Mouse (Mus musculus) common myeloid progenitor, adult 5-6 weeks (primary cell): ENCODE data around the gene Timm10. TPM values are rescaled to one million over a fixed set of nuclear protein-coding genes. Genes with fewer than 3 reads are reported as not detected.

Experiments
- ATAC-seq: replicated peaks from 2 replicates; pipeline ENCODE4 v1.8.0; 2016; ENCODE audit warnings: low read depth, mild to moderate bottlenecking, moderate TSS enrichment, inconsistent platforms; ENCODE audit not compliant: poor library complexity, severe bottlenecking
- total RNA-seq: library from RNA; stranded (forward); fragments of 200-1000, 187-1606 nt; gene quantifications from 2 replicates; pipeline ENCODE4 v1.2.3, GENCODE M21; 2017

The Timm10 gene
- total RNA-seq, 1 experiment from 2014 or later, result 48.9 TPM

DNA sequence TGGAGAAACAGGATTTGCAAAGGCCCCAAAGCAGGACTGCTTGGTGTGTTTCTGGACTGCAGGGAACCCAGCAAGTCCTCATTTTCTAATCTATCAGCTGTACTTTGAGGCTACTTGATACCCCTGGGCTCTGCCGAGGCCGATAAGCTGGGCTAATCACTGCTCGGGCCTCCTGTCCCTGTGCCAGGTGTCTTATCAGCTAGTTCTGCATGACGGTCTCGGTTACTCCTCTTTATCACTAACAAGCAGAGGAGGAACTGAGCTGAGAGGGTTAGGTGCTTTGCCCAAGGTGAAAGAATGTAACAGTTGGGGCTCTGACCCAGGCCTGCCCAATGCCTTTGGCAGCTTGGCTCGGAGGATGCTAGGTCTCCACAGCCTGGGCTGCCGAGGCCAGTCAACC lies 14.9 kb upstream of the Timm10 start:
- peak; percentile 81 for ATAC-seq

DNA sequence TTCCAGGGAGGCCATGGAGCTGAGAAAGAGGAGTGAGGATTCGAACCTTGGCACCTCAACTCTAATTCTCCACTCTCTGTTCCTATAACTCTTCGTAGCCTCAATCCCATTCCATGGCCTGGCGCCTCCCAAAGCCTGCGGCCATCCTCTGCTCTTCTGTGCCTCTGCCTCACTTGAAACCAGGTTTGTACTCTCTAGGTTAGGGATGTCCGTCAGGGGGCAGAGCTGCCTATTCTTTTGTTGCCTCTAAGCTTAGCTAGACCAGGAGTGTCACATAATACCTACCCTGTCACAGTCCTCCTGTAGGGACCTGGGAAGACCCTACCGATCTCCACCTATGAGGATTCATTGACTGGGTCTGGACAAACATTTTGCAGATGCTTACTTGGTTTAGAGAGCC lies 14.1 kb upstream of the Timm10 start:
- no peak for ATAC-seq

DNA sequence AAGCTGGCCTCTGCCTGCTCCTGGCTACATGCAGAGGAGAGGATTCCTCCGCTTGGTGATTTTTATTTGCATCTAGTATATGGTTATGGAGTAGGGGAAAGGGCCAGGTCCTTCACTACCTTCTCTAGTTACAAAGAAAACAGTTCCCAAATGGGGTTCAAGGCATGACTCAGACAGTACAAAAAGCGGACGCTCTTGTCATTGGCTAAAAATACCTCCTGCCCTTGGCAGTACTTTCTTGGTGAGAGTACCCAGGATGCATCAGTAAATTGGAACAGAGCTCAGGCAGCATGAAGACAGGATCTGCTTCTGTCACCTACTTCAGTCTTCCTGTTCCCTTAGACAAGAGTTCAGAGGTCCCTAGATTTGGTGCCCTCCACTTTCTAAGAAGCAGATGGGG lies 6.9 kb upstream of the Timm10 start:
- 0 out of 2 replicates have a peak, but pooled peaks have one; percentile 51 for ATAC-seq

GRCm38 (mm10) chr2:84822552-84822951 lies 4.2 kb upstream of the Timm10 start, which contains the start of gene Smtnl1:
Smtnl1 (minus strand) TSS chr2:84822652.
- ATAC-seq, result no peak

GRCm38 (mm10) chr2:84823237-84823636 lies 3.6 kb upstream of the Timm10 start:
- no peak for ATAC-seq

GRCm38 (mm10) chr2:84827283-84827920 lies 605 bp downstream of the Timm10 start:
- ATAC-seq, result peak; percentile 30; the same call in 1 of the 2 replicates

DNA sequence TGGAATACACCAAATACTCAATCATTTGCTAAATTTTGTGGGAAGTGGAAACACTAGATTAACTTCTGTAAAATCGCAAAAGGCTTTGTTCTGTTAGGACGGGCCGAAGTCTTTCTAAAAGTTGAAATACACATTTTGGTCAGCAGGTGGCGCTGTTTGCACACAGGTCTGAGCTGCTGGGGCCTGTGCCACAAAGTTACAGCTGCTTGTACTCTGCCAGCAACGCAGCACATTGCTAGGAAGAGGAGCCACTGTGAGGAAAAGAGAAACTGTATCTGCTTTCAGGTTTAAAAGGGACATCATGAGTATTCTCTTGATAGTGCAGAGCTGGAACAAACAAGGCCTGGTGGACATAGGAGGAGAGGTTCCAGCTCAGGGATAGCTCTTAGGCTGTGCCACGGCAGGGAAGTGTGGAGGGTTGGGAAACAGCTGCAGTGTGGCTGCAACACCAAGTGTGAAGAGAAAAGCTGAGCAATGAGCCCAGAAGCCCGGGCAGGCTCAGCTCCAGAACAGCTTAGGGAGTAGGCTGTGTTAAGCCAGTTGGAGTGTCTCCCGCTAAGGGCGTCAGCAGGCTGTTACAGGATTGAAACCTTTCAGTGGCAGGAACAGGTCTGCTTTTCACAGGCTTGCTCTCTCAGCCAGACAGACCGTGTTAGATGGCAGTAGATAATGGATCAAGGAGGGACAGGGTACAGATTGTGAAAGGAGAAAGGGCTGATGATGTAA lies 5.0 kb downstream of the Timm10 start:
- peak; percentile 62 for ATAC-seq

DNA sequence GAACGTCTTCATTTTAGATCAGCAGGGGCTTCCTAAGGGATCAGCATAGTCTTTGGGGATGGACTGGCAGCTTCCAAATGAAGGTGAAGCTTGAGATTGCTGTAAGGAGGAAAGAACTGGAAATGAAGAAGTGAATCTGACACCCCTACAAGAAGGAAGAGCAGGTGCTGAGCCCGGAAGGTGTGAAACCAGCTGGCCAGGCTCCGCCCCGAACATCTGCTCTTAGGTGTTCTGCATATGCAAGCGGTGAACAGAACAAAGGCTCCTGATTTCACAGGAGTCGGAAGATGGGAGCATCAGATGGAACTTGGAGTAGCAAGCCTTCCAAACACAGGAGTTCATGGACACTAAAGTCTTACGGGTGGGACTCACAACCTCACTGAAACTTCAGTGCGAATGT lies 10.3 kb downstream of the Timm10 start:
- no peak for ATAC-seq

DNA sequence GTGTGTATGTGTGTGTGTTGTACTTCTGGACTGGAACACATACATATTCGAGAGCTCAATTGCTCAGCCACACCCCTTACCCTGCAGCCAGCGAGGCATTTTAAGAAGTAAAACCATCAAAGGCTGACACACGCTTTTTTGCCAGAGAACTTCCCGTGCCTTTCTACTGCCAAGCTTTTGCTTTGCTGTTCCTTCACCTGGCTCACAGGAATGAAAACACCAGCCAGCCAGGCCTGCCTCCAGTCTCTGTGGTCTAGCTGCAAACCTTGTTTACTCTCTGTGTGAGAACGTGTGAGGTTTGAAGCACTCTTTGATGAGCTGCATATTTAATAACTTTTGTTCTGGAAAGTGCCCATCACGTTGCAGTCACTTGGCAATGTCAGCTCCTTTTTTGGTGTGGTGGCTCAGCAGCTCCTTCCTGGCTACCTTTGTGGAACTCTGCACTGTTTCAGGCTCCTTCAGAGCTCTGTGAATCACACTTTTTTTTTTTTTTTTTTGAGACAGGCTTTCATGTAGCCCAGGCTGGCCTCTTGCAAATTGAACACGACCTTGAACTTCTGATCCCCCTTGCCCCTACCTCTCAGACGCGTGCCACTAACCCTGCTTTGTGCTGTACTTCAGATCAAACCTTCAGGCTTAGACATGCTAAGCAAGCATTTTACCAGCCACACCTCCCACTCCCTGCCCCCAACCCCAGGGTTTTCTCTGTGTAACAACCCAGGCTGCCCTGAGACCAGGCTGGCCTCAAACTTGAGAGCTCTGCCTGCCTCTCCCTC lies 11.2 kb downstream of the Timm10 start:
- no peak for ATAC-seq

DNA sequence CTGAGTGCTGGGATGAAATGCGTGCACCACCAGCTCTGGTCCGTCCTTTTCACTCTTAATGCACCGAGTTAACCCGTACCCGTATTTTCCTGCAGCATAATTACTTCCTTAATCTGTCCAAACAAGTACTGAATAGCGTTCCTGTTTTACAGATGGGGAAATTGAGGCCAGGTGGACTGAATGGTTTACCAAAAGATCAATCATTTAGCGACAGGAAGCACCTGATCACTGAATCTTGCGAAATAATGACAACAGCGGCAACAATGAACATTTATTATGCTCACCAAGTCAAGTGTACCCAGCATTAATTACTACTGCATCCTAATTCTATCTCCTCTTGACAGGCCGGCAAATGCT lies 11.8 kb downstream of the Timm10 start, which contains the start of gene Slc43a1:
Gene Slc43a1 (plus strand): TSS at position 258 of the 357 bp plus-strand sequence.
- no peak for ATAC-seq

GRCm38 (mm10) chr2:84838993-84839980 lies 12.5 kb downstream of the Timm10 start:
- no peak for ATAC-seq

DNA sequence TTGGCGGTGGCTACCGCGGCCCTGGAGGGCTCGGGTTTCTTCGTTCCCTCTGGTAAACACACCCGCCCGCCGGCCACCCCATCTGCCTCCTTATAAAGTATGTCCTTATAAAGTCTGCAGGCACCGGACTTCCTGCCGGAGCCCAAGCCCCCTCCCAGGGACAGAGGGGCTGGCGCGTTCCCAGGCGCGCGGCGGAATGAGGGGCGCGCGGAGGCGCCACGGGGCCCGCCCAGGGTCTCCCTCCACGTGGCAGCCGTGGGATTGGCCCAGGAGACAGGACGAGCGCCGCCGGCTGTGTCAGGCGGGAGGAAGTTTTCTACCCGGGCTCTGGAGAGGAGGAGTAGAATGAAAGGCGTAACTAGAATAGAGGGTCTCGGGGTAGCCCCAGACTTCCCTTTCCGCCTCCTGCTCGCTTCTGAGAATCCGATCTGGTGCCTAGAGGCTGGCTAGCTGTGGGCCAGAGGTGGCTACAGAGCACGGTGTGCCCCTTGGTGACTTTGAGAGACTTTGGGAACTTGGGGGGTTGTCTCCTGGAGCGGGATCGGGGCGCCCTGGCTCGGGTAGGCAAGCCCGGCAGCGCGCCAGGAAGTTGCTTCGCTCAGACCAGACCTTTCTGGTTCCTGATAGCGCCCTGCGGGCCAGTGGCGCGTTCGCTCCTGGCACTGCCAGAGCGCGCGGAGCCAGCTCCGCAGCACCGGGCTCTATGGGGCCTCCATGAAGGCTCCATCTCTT lies 13.4 kb downstream of the Timm10 start:
- peak; percentile 73 for ATAC-seq

GRCm38 (mm10) chr2:84840748-84841563 lies 14.2 kb downstream of the Timm10 start:
- ATAC-seq, result peak; percentile 16

- ATAC-seq, result peak; percentile 57
Measured at GRCm38 (mm10) chr2:84841905-84842304, 15.1 kb downstream of the Timm10 start.

DNA sequence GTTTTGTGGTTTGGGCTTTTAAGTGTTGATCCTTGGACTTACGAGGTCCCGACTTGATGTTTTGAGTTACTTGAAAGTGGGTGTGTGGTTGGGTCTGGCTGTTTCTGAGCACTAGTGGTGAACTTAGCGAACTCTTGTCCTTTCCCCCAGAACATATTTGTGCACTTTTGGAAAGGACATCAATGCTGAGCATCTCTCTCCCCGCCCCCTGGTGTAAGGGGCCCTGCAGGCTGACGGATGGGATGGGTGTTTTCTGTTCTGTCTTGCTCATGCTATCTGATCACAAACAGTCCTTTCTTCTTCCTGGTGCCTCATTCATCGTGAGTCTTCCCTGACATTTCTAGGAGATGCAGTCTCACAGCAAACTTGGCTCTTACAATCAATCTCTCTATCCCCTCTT lies 16.9 kb downstream of the Timm10 start:
- ATAC-seq, result no peak

GRCm38 (mm10) chr2:84845226-84845625 lies 18.4 kb downstream of the Timm10 start:
- ATAC-seq, result no peak

- ATAC-seq, result no peak
Measured at GRCm38 (mm10) chr2:84850407-84851129, 23.8 kb downstream of the Timm10 start.
